ENCODE assay signal across 15 mouse cellular contexts in the genomic region with DNA sequence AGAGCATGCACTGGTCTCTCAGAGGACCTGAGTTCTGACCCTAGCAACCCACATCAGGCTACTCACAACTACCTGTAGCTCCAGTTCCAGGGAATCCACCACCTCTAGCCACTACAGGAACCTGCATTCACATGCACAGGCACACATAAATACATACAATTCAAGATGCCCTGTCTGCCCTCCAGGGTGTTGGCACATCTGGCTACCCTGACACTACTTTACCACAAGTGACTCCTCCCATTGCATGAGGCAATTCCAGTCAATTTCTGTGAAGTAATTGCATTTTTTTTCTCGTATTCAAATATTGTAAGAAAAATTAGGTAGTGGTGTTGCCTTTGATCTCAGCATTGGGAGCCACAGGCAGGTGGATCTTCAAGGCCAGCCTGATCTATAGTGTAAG. TPM values are rescaled to one million over a fixed set of nuclear protein-coding genes. Genes with fewer than 3 reads are reported as not detected.
A peak's percentile ranks its signal among the peaks of the same experiment; 100 is the strongest.
DNase-seq lines count a peak whose midpoint lies in the region; ATAC-seq and TF ChIP-seq lines count a peak whose summit lies in the region.
"Had no signal": no experiment of that assay in that cellular context is flagged by ENCODE, and none has a peak within 500 bp of the region (broad histone marks: within the 10 kb centered on the region; RNA-seq: fewer than 3 reads in every experiment).

No protein-coding gene starts in this region.

- no peak for TF ChIP-seq POLR2A in liver, adult 2 months (IDR thresholded peaks at IDR 0.05; ENCODE audit: extremely low read depth, insufficient read depth, low read length)

- peaks cover 18% of the 10 kb centered on the region; the same call in 1 of the 2 replicates for H3K79me2 ChIP-seq in liver, adult 2 months (ENCODE audit: control insufficient read depth, insufficient read depth, low read length)

- ATAC-seq in liver, embryonic 12.5 days = no peak
- peak; percentile 11; the same call in 1 of the 2 replicates for ATAC-seq in megakaryocyte, adult 5-6 weeks (ENCODE audit: poor library complexity, severe bottlenecking)
- ATAC-seq: forebrain, embryonic 15.5 days had no signal

- no peak for TF ChIP-seq CTCF in liver, adult 2 months (IDR thresholded peaks at IDR 0.05; ENCODE audit: low read depth, low read length)

- DNase-seq in liver, adult 2 months (ENCODE audit: extremely low read depth, low read depth, low spot score) = peak; percentile 59
- peak; percentile 65 for DNase-seq in MN1 (ENCODE audit: low spot score)
- DNase-seq in urinary bladder, postnatal 14 days (ENCODE audit: low spot score) = no peak
- no peak for DNase-seq in left cerebral cortex, postnatal 14 days (ENCODE audit: low spot score in 2 of 2)
- DNase-seq: adrenal gland, adult 2 months; adrenal gland, postnatal 36 days; gastrocnemius, postnatal 36 days; heart, adult 2 months had no signal

- intact Hi-C loops in left cerebral cortex, postnatal 14 days (cut with DNase I) = no loop called here

- peaks cover 19% of the 10 kb centered on the region for H3K4me1 ChIP-seq in liver, adult 2 months (ENCODE audit: control insufficient read depth, insufficient read depth, low read length)
- H3K4me1 ChIP-seq in liver, embryonic 12.5 days = peaks cover 51% of the 10 kb centered on the region

- H3K36me3 ChIP-seq in liver, adult 2 months (ENCODE audit: control insufficient read depth, insufficient read depth, low read length) = peaks cover 15% of the 10 kb centered on the region
- H3K36me3 ChIP-seq in liver, embryonic 12.5 days = peaks cover 46% of the 10 kb centered on the region

- H3K4me2 ChIP-seq in liver, embryonic 12.5 days = no peak overlapping the region
- H3K4me2 ChIP-seq: embryonic facial prominence, embryonic 12.5 days; forebrain, embryonic 15.5 days; heart, embryonic 11.5 days; hindbrain, embryonic 14.5 days had no signal

- H3K27me3 ChIP-seq in liver, adult 2 months (ENCODE audit: control insufficient read depth, insufficient read depth, low read length) = no peaks in the 10 kb centered on the region
- H3K27me3 ChIP-seq in liver, embryonic 12.5 days (replicated peaks) = no peaks in the 10 kb centered on the region
- H3K27me3 ChIP-seq: embryonic facial prominence, embryonic 12.5 days; forebrain, embryonic 15.5 days had no signal

- H3K4me3 ChIP-seq in liver, adult 2 months (ENCODE audit: insufficient read depth, low read depth, low read length) = no peak overlapping the region
- H3K4me3 ChIP-seq in liver, embryonic 12.5 days = no peak overlapping the region
- H3K4me3 ChIP-seq: embryonic facial prominence, embryonic 12.5 days; forebrain, embryonic 15.5 days; heart, adult 2 months; hindbrain, embryonic 10.5 days had no signal

- 28% methylated on average over 1 of the region's 1 CpGs for WGBS in liver, adult 2 months
- 68% methylated on average over 1 of the region's 1 CpGs for WGBS in liver, embryonic 12.5 days (ENCODE audit: insufficient replicate concordance)

- no peak overlapping the region for H3K27ac ChIP-seq in liver, adult 2 months (replicated peaks; ENCODE audit: insufficient read depth, low read depth, low read length)
- H3K27ac ChIP-seq in liver, embryonic 12.5 days = no peak overlapping the region
- H3K27ac ChIP-seq: embryonic facial prominence, embryonic 12.5 days; forebrain, embryonic 15.5 days; heart, adult 2 months; hindbrain, embryonic 10.5 days; hindbrain, embryonic 14.5 days had no signal

- H3K9ac ChIP-seq in liver, adult 2 months (ENCODE audit: low read depth, low read length) = 0 out of 2 replicates have a peak overlapping the region, but pooled peaks have one; percentile 38
- no peak overlapping the region for H3K9ac ChIP-seq in liver, embryonic 12.5 days
- H3K9ac ChIP-seq: embryonic facial prominence, embryonic 12.5 days; forebrain, embryonic 15.5 days; hindbrain, embryonic 14.5 days had no signal

- no peaks in the 10 kb centered on the region for H3K9me3 ChIP-seq in liver, embryonic 12.5 days (replicated peaks)
- H3K9me3 ChIP-seq: embryonic facial prominence, embryonic 12.5 days; forebrain, embryonic 15.5 days; hindbrain, embryonic 10.5 days had no signal

RNA-seq across cellular contexts. Expression of a gene that starts 2.7 kb away (rescaled TPM):
- total RNA-seq in liver, adult 2 months (2014; rRNA removed) = 12.4 and 13.0 TPM in 2 replicates
- not detected in 2 replicates for polyA plus RNA-seq in liver, adult 2 months (2012; rRNA removed)
- polyA plus RNA-seq in liver, embryonic 12.5 days (2016; fragmentation: Nextera tagmentation; extraction: Ambion mirVana) = 10.2 and 10.9 TPM in 2 replicates
- total RNA-seq in megakaryocyte, adult 5-6 weeks (2015) = 58.7 and 62.6 TPM in 2 replicates
- 31.5 and 36.8 TPM in 2 replicates for total RNA-seq in megakaryocyte, adult 5-6 weeks (2017)
- 10 to 100 TPM; 10.3 to 13.5 TPM for total RNA-seq in left cerebral cortex, postnatal 14 days (2021)
- polyA plus RNA-seq: adrenal gland, adult 2 months had no signal

RNA-seq across cellular contexts. Expression of a gene that starts 3.0 kb away (rescaled TPM):
- total RNA-seq in liver, adult 2 months (2014; rRNA removed) = 42.4 and 53.5 TPM in 2 replicates
- polyA plus RNA-seq in liver, adult 2 months (2012; rRNA removed) = 15.9 and 18.5 TPM in 2 replicates
- polyA plus RNA-seq in liver, embryonic 12.5 days (2016; fragmentation: Nextera tagmentation; extraction: Ambion mirVana) = 219 and 222 TPM in 2 replicates
- 138 TPM in 2 replicates for total RNA-seq in megakaryocyte, adult 5-6 weeks (2015)
- total RNA-seq in megakaryocyte, adult 5-6 weeks (2017) = 98.5 and 129 TPM in 2 replicates
- 10 to 100 TPM; 39.0 to 39.2 TPM for total RNA-seq in left cerebral cortex, postnatal 14 days (2021)

RNA-seq across cellular contexts. Expression of a gene that starts 7.4 kb away (rescaled TPM):
- 5.6 and 6.8 TPM in 2 replicates for total RNA-seq in liver, adult 2 months (2014; rRNA removed)
- polyA plus RNA-seq in liver, adult 2 months (2012; rRNA removed) = 3.8 and 4.9 TPM in 2 replicates
- polyA plus RNA-seq in liver, embryonic 12.5 days (2016; fragmentation: Nextera tagmentation; extraction: Ambion mirVana) = 2.3 and 2.8 TPM in 2 replicates
- 7.2 and 7.4 TPM in 2 replicates for total RNA-seq in megakaryocyte, adult 5-6 weeks (2015)
- 11.7 and 15.4 TPM in 2 replicates for total RNA-seq in megakaryocyte, adult 5-6 weeks (2017)
- 10 to 100 TPM; 53.1 to 56.3 TPM for total RNA-seq in left cerebral cortex, postnatal 14 days (2021)

RNA-seq across cellular contexts. Expression of a gene that starts 11.1 kb away (rescaled TPM):
- 86.8 and 92.2 TPM in 2 replicates for total RNA-seq in liver, adult 2 months (2014; rRNA removed)
- 89.2 and 136 TPM in 2 replicates for polyA plus RNA-seq in liver, adult 2 months (2012; rRNA removed)
- 240 and 269 TPM in 2 replicates for polyA plus RNA-seq in liver, embryonic 12.5 days (2016; fragmentation: Nextera tagmentation; extraction: Ambion mirVana)
- 184 and 193 TPM in 2 replicates for total RNA-seq in megakaryocyte, adult 5-6 weeks (2015)
- 137 and 141 TPM in 2 replicates for total RNA-seq in megakaryocyte, adult 5-6 weeks (2017)
- total RNA-seq in left cerebral cortex, postnatal 14 days (2021) = 100 to 1,000 TPM in 1 of 2 experiments, 10 to 100 TPM in 1; 94.9 to 101 TPM

RNA-seq across cellular contexts. Expression of a gene that starts 28.1 kb away (rescaled TPM):
- total RNA-seq in liver, adult 2 months (2014; rRNA removed) = 1.9 and 3.8 TPM in 2 replicates
- polyA plus RNA-seq in liver, adult 2 months (2012; rRNA removed) = 0.95 and 1.0 TPM in 2 replicates
- polyA plus RNA-seq in liver, embryonic 12.5 days (2016; fragmentation: Nextera tagmentation; extraction: Ambion mirVana) = 0.65 and 0.85 TPM in 2 replicates
- total RNA-seq in megakaryocyte, adult 5-6 weeks (2015) = 3.5 and 4.1 TPM in 2 replicates
- 2.6 and 3.5 TPM in 2 replicates for total RNA-seq in megakaryocyte, adult 5-6 weeks (2017)
- total RNA-seq in left cerebral cortex, postnatal 14 days (2021) = 1 to 10 TPM; 2.9 to 3.9 TPM

Comparison
In these comparisons a context has a peak if more than half of its experiments do, and no peak if none do; other contexts are left out.
1. DNase-seq: peak in liver, adult 2 months (single experiment) and MN1 (single experiment); none in urinary bladder, postnatal 14 days (single experiment) and left cerebral cortex, postnatal 14 days (0 of 2).